Mouse (Mus musculus) adrenal gland, adult 18-20 months (tissue): ENCODE measurements around the gene Txnl4b. TPM values are rescaled to one million over a fixed set of nuclear protein-coding genes. Genes with fewer than 3 reads are reported as not detected.

Experiments
- DNase-seq, 2 experiments: peaks; one replicate each; pipeline ENCODE4 v3.0.0; 2021 to 2022; ENCODE audit warnings: low spot score in 2 of 2
- total RNA-seq, 2 experiments: library from RNA; stranded (reverse); gene quantifications; 1 replicate in 1 of 2; 2 replicates in 1 of 2; pipeline ENCODE4 v1.2.3; 2021

Txnl4b gene
- total RNA-seq, 2 experiments from 2014 or later: 8.6 to 10.0 TPM

DNA sequence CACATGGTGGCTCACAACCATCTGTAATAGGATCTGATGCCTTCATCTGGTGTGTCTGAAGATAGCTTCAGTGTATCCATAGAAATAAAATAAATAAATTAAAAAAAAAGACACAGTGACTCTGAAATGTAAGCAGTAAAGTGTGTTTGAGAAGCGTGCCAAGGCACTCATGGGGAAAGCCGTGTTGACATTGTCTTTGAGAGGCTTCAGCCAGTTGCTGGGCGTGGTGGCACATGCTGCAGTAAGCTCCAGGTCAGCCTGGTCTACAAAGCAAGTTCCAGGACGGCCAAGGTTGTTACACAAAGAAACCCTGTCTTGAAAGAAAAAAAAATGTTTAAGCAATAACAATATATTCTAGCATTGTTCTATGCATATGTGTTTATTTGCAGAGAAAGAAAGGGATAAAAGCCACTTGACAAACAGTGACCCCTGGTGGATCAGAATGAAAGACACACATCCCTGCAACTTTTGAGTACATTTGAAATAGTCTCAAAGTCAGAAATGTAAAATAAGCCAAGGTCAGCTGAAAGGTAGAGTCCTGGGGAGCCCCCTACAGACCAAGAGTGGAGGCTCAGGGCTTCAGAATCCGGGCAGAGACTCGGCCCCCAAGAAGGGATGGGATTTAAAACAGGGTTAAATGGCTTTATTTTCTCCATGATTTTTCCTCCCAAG lies 27.6 kb downstream of the Txnl4b start:
- no peak for DNase-seq

DNA sequence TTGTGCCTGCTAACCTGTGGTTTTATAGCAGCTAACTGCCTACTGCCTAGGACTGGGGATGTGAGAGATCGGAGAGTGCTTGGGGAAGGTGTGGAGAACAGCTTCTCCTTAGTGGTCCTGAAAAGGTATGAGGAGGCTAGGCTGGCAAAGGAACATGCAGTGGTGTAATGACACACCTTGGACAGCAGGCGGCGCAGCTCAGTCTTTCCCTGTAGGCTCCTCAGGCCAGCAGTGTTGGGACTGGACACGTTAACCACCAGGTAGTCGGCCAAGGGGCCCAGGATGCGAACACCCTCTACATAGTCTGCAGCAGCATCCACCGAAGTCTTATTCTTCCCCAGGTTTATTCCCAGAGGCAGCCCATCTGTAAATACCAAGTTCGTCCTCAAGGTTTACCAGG lies 30.2 kb downstream of the Txnl4b start:
- peak; percentile 48 to 62 for DNase-seq

DNA sequence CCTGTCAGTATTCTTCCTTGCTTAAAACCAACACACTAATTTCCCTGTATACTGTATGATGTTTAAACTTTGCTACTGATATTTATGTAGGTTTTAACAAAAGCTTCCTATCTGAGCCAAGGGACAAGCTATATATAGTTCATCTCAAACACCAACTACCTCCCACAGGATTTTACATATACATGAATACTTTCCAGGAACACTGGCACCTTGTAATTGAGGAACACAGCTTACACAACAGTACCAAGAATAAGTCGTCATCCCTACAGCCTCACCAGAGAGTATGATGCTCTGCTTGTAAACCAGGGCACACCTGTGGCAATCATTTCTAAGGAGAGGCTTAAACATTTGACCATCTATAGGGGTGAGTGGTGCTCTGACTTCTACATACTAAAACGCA lies 41.0 kb downstream of the Txnl4b start:
- no peak for DNase-seq

DNA sequence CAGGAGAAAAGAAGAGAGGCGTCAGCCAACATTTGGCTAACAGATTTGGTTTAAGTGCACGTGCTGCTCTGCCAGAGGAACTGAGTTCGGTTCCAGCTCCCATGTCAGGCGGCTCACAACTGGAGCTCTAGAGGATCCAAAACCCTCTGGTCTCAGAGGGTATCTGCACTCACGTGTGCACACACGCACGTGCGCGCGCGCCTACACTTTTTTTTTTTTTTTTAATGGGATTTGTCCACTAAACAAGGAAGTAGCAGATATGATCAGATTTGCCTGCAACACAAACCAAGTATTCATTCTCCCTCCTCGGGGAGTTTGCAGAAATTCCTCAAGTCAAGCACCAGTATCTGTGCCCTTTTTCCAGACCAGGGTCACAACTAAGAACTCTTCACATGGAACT lies 42.0 kb downstream of the Txnl4b start:
- DNase-seq: no peak

DNA sequence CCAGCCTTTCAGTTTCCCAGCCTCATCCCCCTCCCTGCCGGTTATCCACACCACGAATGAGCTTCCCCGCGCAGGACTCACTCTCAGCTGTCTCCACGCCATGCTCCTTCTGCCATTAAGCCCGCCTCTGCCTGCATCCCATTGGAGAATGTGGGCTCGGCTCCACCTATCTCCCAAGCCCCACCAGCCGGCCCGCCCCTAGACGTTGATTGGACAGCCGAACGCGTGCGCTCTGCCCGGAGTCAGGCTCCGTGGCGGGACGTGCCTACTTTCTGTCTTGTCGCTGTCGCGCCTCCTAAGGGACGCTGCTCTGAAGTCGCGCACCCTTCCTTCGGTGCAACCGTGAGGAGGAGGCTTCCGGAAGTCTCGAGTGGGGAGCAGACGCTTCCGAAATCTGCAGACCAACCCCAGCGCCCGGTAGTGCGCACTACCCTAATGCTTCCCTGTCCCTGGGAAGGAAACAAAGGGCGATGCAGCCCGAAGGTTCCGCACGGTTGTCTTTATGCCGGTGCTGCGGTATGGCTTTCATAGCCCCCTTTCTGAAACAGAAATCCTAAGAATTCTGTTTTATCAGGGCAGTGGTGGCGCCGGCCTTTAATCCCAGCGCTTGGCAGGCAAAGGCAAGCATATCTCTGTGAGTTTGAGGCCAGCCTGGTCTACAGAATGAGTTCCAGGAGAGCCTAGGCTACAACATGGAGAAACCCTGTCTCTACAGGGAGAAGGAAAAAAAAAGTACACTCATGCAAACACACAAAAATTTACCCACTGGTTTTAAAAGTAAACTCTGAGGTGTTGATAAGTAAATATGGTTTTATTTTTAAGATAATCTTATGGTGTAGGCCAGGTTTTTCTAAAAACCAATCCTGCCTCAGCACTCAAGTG lies 42.8 kb downstream of the Txnl4b start, which contains the start of gene Dhodh:
Gene Dhodh, minus strand, starts transcription at position 403 of the 882 bp plus-strand sequence.
- peak; percentile 91 for DNase-seq

DNA sequence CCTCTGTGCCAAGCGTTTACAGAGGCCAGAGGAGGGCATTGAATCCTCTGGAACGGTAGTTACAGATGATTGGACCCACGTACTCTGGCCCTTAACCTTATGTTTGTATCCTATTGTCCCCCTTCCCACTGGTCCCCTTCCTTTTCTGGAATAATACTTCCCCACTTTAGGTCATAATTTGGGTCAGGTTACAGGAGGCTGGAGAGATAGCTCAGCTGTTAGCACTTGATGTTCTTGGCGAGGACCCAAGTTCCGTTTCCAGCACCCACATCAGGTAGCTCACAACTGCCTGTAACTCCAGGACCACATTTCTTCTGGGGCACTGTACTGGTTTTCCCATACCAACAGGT lies 43.4 kb downstream of the Txnl4b start:
- peak in 1 of 2 experiments; percentile 8 for DNase-seq

DNA sequence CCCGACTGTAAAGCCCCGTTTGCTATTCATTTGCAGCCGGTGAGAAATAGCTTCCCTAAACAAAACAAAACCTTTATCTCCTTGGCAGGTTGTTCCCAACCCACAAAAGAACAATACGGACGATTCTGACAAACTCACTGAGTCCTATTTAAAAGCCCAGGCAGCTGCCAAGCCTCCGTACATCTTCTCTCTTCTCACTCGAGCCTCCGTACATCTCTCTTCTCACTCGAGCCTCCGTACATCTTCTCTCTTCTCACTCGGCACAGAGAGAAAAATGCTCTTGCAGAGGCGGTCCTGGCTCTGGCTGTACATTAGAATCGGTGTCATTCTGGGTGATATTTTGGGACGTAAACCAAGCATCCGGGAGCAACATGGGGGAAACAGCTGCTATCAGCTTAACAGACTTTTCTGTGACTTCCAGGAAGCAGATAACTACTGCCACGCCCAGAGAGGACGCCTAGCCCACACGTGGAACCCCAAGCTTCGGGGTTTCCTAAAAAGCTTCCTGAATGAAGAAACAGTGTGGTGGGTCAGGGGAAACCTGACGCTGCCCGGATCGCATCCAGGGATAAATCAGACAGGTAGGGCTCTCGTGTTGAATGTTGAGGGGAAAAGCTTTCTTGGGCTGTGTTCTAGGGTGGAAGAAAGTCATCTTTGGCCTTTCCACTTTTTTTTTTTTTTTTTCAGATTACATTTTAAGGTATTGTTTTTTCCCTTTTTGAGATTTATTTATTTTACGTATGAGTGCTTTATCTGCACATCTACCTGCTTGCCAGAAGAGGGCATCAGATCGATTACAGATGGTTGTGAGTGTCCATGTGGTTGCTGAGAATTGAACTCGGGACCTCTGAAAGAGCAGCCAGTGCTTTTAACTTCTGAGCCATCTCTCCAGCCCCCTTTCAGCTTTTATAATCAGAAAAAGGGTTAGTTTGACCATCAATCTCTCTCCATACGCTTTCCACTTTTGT lies 48.8 kb downstream of the Txnl4b start, which contains the start of gene Pkd1l3:
Gene Pkd1l3, plus strand, starts transcription at position 275 of the 968 bp plus-strand sequence.
- no peak for DNase-seq

DNA sequence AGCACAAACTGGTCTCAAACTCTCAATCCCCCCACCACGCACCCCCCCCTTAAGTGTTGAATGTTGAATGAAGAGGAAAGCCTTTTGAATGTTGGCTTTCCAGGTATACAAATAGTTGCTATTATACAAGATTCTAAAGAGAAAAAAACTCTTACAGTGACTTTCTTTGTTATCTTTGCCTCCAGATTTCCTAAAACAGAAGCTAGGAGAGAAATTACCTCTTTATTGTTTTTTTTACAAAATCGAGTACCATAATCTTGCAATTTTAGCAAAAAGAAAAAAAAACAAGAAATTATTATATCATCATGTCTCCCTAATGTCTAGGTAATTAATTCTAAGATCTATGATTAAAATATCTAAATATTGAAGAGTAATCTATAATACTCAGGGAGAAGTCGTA lies 49.9 kb downstream of the Txnl4b start:
- DNase-seq: no peak

Other genes starting within 250 kb of the Txnl4b start
- gene Pmfbp1, start 71.9 kb upstream of the Txnl4b start, total RNA-seq: not detected
- gene Dhx38, start within 50 bp of the Txnl4b start, total RNA-seq: 10 to 100 TPM; 22.4 to 24.7 TPM
- 100 to 1,000 TPM in 1 of 2 experiments, 10 to 100 TPM in 1; 95.5 to 389 TPM for gene Hp, start 13.3 kb downstream of the Txnl4b start, total RNA-seq
- 10 to 100 TPM; 17.6 to 17.9 TPM for gene Dhodh, start 42.8 kb downstream of the Txnl4b start, total RNA-seq
- under 1 TPM in 1 of 2 experiments, not detected in 1; 0.13 TPM for gene Pkd1l3, start 48.6 kb downstream of the Txnl4b start, total RNA-seq
- 10 to 100 TPM; 96.5 to 99.1 TPM for gene Ist1, start 127.4 kb downstream of the Txnl4b start, total RNA-seq
- 1 to 10 TPM; 7.7 to 8.2 TPM for gene Zfp821, start 139.7 kb downstream of the Txnl4b start, total RNA-seq
- gene Atxn1l, start 171.8 kb downstream of the Txnl4b start, total RNA-seq: 10 to 100 TPM; 36.1 to 41.2 TPM
- 10 to 100 TPM; 81.8 to 90.5 TPM for gene Ap1g1, start 212.7 kb downstream of the Txnl4b start, total RNA-seq